Mouse (Mus musculus) heart, postnatal 0 days (tissue): ENCODE measurements at regions not wholly inside any gene's neighbourhood (a gene's known extent, or its start where the extent isn't known, plus 50 kb on each side); places are given as distances from the start of the nearest gene placed in this dataset.

Source experiments
- ATAC-seq: fragments of 200-750 bp; cut with Nextera tagmentation; 2 replicates; pipeline ENCODE4 v1.8.0; 2017; ENCODE audit warnings: low read depth, moderate number of reproducible peaks, moderate library complexity; ENCODE audit not compliant: insufficient read depth
- DNase-seq: peaks from one replicate; pipeline ENCODE4 v3.0.0-alpha.2; 2016; ENCODE audit warnings: low spot score
- H3K27ac ChIP-seq: fragments of 300-500 bp; sonication (generic); 2 replicates; pipeline ENCODE4 v1.5.1; 2014; ENCODE audit warnings: low read depth, mild to moderate bottlenecking
- H3K27me3 ChIP-seq: fragments of 300-500 bp; sonication (generic); 2 replicates; pipeline ENCODE4 v1.6.1; 2014; ENCODE audit warnings: low read length, mixed read lengths; ENCODE audit not compliant: control insufficient read depth, insufficient read depth
- H3K36me3 ChIP-seq: fragments of 300-500 bp; sonication (generic); replicated peaks from 2 replicates; pipeline ENCODE4 v1.6.1; 2014; ENCODE audit warnings: low read length, mixed read lengths; ENCODE audit not compliant: control insufficient read depth, insufficient read depth
- H3K4me1 ChIP-seq: fragments of 300-500 bp; sonication (generic); 2 replicates; pipeline ENCODE4 v1.6.1; 2014; ENCODE audit warnings: antibody characterized with exemption; ENCODE audit not compliant: control insufficient read depth, insufficient read depth
- H3K4me2 ChIP-seq: fragments of 300-500 bp; sonication (generic); 2 replicates; pipeline ENCODE4 v1.6.1; 2014; ENCODE audit warnings: low read depth, mild to moderate bottlenecking, low read length, moderate library complexity
- H3K4me3 ChIP-seq: fragments of 300-500 bp; sonication (generic); 2 replicates; pipeline ENCODE4 v1.5.1; 2014; ENCODE audit warnings: low read depth, low read length
- H3K9ac ChIP-seq: fragments of 300-500 bp; sonication (generic); replicated peaks from 2 replicates; pipeline ENCODE4 v1.6.1; 2014; ENCODE audit warnings: low read depth, low read length, mixed read lengths
- H3K9me3 ChIP-seq: fragments of 300-500 bp; sonication (generic); replicated peaks from 2 replicates; pipeline ENCODE4 v1.6.1; 2016; ENCODE audit warnings: low read length; ENCODE audit not compliant: control insufficient read depth
- CTCF ChIP-seq: IDR thresholded peaks from 2 replicates; pipeline ENCODE4 v1.5.1; 2016; ENCODE audit warnings: antibody characterized with exemption, control low read depth, low read depth
- EP300 ChIP-seq: IDR thresholded peaks from 2 replicates; pipeline ENCODE4 v1.6.1; 2016; ENCODE audit warnings: antibody characterized with exemption, low read depth
- WGBS: fragments of 180-500 bp; shearing (Covaris S2); extraction: QIAGEN DNeasy Blood & Tissue Kit; methylation state at CpG from one replicate; pipeline ENCODE4 v1.1.7; 2014; 5-methylcytosine and 5-hydroxymethylcytosine counted together

- ATAC-seq (no peak), DNase-seq (no peak)
- WGBS, result 72% methylated on average over 5 of the region's 5 CpGs
- no peak overlapping the region for H3K9ac ChIP-seq
- no peaks in the 10 kb centered on the region for H3K27me3 ChIP-seq
- H3K27ac ChIP-seq, result no peak overlapping the region
- no peak overlapping the region for H3K4me2 ChIP-seq
- no peak overlapping the region for H3K4me3 ChIP-seq
- no peak for TF ChIP-seq CTCF
- TF ChIP-seq EP300, result no peak
- H3K9me3 ChIP-seq, result no peaks in the 10 kb centered on the region
- no peaks in the 10 kb centered on the region for H3K4me1 ChIP-seq
- H3K36me3 ChIP-seq, result no peaks in the 10 kb centered on the region
Observed at GRCm38 (mm10) chr8:98829515-98829914, 586.8 kb downstream of the Cdh8 start.

DNA sequence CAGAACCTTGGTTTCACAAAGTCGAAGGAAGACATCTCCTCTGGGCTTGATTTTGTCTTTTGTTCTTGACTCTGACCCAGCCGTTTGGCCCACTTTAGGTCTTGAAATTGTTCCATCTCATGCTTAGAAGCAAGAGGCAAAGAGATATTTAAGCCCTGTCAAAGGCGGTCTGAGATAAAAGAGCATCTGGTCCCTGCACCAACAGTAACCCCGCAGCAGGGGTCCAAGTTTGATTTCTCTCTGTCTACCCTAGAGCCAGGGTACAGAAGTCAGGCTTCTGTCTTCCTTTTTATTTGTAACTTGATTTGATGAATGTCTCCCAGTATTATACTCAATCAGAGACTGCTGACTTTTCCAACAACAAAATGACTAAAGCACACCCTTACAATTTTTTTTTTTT, 587.3 kb downstream of the Cdh8 start:
- no peak overlapping the region for H3K4me2 ChIP-seq
- DNase-seq (no peak), ATAC-seq (no peak)
- TF ChIP-seq CTCF, result no peak
- H3K4me3 ChIP-seq, result no peak overlapping the region
- no peak overlapping the region for H3K27ac ChIP-seq
- no peaks in the 10 kb centered on the region for H3K4me1 ChIP-seq
- 42% methylated on average over 4 of the region's 4 CpGs for WGBS
- no peaks in the 10 kb centered on the region for H3K36me3 ChIP-seq
- no peaks in the 10 kb centered on the region for H3K9me3 ChIP-seq
- no peaks in the 10 kb centered on the region for H3K27me3 ChIP-seq
- H3K9ac ChIP-seq, result no peak overlapping the region

- no peaks in the 10 kb centered on the region for H3K4me1 ChIP-seq
- TF ChIP-seq CTCF (no peak), EP300 (no peak)
- H3K9me3 ChIP-seq, result no peaks in the 10 kb centered on the region
- H3K27me3 ChIP-seq, result no peaks in the 10 kb centered on the region
- H3K36me3 ChIP-seq, result no peaks in the 10 kb centered on the region
- H3K9ac ChIP-seq, result no peak overlapping the region
- no peak overlapping the region for H3K4me3 ChIP-seq
- WGBS, result 75% methylated on average over 3 of the region's 3 CpGs
- ATAC-seq (no peak), DNase-seq (no peak)
- no peak overlapping the region for H3K4me2 ChIP-seq
- no peak overlapping the region for H3K27ac ChIP-seq
Observed at GRCm38 (mm10) chr8:98811922-98812321, 604.3 kb downstream of the Cdh8 start.

GRCm38 (mm10) chr8:98797445-98797844, 618.8 kb downstream of the Cdh8 start:
- DNase-seq, result no peak

GRCm38 (mm10) chr8:98767036-98767435, 649.2 kb downstream of the Cdh8 start:
- H3K27me3 ChIP-seq, result no peaks in the 10 kb centered on the region
- H3K9ac ChIP-seq, result no peak overlapping the region
- TF ChIP-seq CTCF (no peak), EP300 (no peak)
- no peak for ATAC-seq
- H3K4me3 ChIP-seq, result no peak overlapping the region
- no peak for DNase-seq
- H3K9me3 ChIP-seq, result no peaks in the 10 kb centered on the region
- H3K4me1 ChIP-seq, result no peaks in the 10 kb centered on the region
- no peak overlapping the region for H3K4me2 ChIP-seq
- no peak overlapping the region for H3K27ac ChIP-seq
- no peaks in the 10 kb centered on the region for H3K36me3 ChIP-seq

More at GRCm38 (mm10) chr8:98797445-98797844, 618.8 kb downstream of the Cdh8 start:
- no peak for TF ChIP-seq EP300
- TF ChIP-seq CTCF, result no peak
- Histone ChIP-seq H3K9ac (no peak overlapping the region), H3K36me3 (no peaks in the 10 kb centered on the region), H3K27ac (no peak overlapping the region), H3K4me2 (no peak overlapping the region), H3K4me1 (no peaks in the 10 kb centered on the region), H3K9me3 (no peaks in the 10 kb centered on the region), H3K4me3 (no peak overlapping the region), H3K27me3 (no peaks in the 10 kb centered on the region)
- no peak for ATAC-seq
- WGBS, result 75% methylated on average over 2 of the region's 2 CpGs

DNA sequence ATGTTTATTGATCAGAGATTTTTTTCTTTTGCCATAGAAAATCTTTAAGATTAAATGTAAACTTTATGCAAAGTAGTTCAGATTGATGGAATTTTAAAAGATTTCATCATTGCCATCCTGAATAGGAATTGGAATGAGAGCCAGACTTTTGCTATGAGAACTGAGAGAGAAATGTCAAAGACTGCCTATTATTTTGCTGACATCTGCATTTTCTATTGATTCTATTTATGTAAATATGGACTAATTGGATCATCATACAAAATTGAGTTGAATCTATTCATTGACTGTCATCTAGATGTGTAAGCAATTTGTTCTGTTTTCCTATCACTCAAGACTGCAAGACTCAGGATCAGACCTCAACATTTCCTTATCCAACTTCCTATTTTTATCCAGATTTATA, 659.7 kb downstream of the Cdh8 start:
- no peaks in the 10 kb centered on the region for H3K27me3 ChIP-seq
- H3K27ac ChIP-seq, result no peak overlapping the region
- no peaks in the 10 kb centered on the region for H3K4me1 ChIP-seq
- no peak for DNase-seq
- no peaks in the 10 kb centered on the region for H3K9me3 ChIP-seq
- H3K4me3 ChIP-seq, result no peak overlapping the region
- H3K36me3 ChIP-seq, result no peaks in the 10 kb centered on the region
- no peak overlapping the region for H3K9ac ChIP-seq
- TF ChIP-seq CTCF (no peak), EP300 (no peak)
- H3K4me2 ChIP-seq, result no peak overlapping the region
- ATAC-seq, result no peak
